Mouse (Mus musculus): ENCODE results near the gene Olfr1129. TPM values are rescaled to one million over a fixed set of nuclear protein-coding genes. Genes with fewer than 3 reads are reported as not detected.
"Not testable (repeated sequence)": the region's sequence is repeated elsewhere in the genome, so short reads cannot be mapped to it uniquely, and the experiment has no call there.

Olfr1129 gene
- total RNA-seq (2012; rRNA removed) (not detected in 2 replicates), polyA plus RNA-seq (2012; ENCODE audit: insufficient read depth in 1 of 2, insufficient read length in 2 of 2, low read depth in 1 of 2, low replicate concordance in 2 of 2, missing spikeins in 1 of 2) (under 1 TPM in 1 of 2 experiments, not detected in 1; 0.06 TPM)

GRCm38 (mm10) chr2:87573602-87574001 lies at the start of gene Olfr1129:
Olfr1129 (plus strand) TSS chr2:87573902.
- not testable (repeated sequence) for H3K27ac ChIP-seq (ENCODE audit: control insufficient read depth, low read depth, low read length); H3K9me3 ChIP-seq (replicated peaks; ENCODE audit: insufficient read depth, low read length); H3K79me2 ChIP-seq (ENCODE audit: control insufficient read depth, insufficient read depth, low read length, poor library complexity); H3K9ac ChIP-seq (ENCODE audit: control insufficient read depth, low read depth, low read length, poor library complexity, severe bottlenecking); DNase-seq (ENCODE audit: low read depth, low spot score); H3K4me3 ChIP-seq (ENCODE audit: control insufficient read depth in 1 of 2, insufficient read depth in 1 of 2, low read depth in 2 of 2, low read length in 2 of 2); H3K27me3 ChIP-seq (ENCODE audit: control insufficient read depth in 1 of 2, insufficient read depth in 2 of 2, low read length in 2 of 2); H3K36me3 ChIP-seq (ENCODE audit: control insufficient read depth in 1 of 2, insufficient read depth in 2 of 2, low read length in 2 of 2); H3K4me1 ChIP-seq (ENCODE audit: control insufficient read depth in 1 of 2, insufficient read depth in 2 of 2, low read length in 2 of 2)

GRCm38 (mm10) chr2:87525899-87526616 lies 47.6 kb upstream of the Olfr1129 start:
- not testable (repeated sequence) for H3K27ac ChIP-seq (ENCODE audit: control insufficient read depth, low read depth, low read length); H3K36me3 ChIP-seq (ENCODE audit: control insufficient read depth in 1 of 2, insufficient read depth in 2 of 2, low read length in 2 of 2); H3K27me3 ChIP-seq (ENCODE audit: control insufficient read depth in 1 of 2, insufficient read depth in 2 of 2, low read length in 2 of 2); H3K9me3 ChIP-seq (replicated peaks; ENCODE audit: insufficient read depth, low read length); H3K79me2 ChIP-seq (ENCODE audit: control insufficient read depth, insufficient read depth, low read length, poor library complexity); H3K9ac ChIP-seq (ENCODE audit: control insufficient read depth, low read depth, low read length, poor library complexity, severe bottlenecking); H3K4me1 ChIP-seq (ENCODE audit: control insufficient read depth in 1 of 2, insufficient read depth in 2 of 2, low read length in 2 of 2); H3K4me3 ChIP-seq (ENCODE audit: control insufficient read depth in 1 of 2, insufficient read depth in 1 of 2, low read depth in 2 of 2, low read length in 2 of 2); DNase-seq (ENCODE audit: low read depth, low spot score)

DNA sequence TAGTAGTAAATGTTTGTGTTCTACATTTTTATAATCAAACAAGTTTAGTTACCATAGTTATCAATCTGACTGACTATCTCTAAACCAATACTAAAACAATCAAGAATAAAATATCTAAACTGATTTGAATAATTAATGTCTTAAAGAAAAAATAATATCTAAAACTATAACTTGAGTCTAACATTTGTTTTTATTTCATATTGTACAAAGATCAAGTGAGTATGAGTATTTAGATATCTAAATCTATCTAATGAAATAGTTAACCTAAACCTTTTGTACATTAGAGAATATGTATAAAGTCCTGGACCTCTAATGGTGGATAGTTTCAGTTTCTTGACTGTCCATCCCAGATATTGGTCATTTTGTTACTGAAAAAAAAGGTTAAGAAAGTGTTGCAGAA lies 42.2 kb upstream of the Olfr1129 start, which contains the start of gene Olfr153:
Gene Olfr153 (plus strand): TSS at position 301 of the 400 bp plus-strand sequence.
- TF ChIP-seq MYC (IDR thresholded peaks at IDR 0.05; ENCODE audit: low read depth, low read length) (no peak), SMC3 (IDR thresholded peaks at IDR 0.05; ENCODE audit: low read depth, low read length) (no peak), UBTF (IDR thresholded peaks at IDR 0.05; ENCODE audit: borderline replicate concordance, insufficient read depth, low read depth, low read length) (no peak), BHLHE40 (IDR thresholded peaks at IDR 0.05; ENCODE audit: borderline replicate concordance, low read depth, low read length) (no peak), ZNF384 (IDR thresholded peaks at IDR 0.05; ENCODE audit: low read depth, low read length) (no peak)
- no peak within 1 kb of the TSS for H3K9ac ChIP-seq (ENCODE audit: control insufficient read depth, low read depth, low read length, poor library complexity, severe bottlenecking)
- H3K36me3 ChIP-seq (ENCODE audit: control insufficient read depth in 1 of 2, insufficient read depth in 2 of 2, low read length in 2 of 2): no peaks in the 10 kb centered on the region
- no peaks in the 10 kb centered on the region for H3K9me3 ChIP-seq (replicated peaks; ENCODE audit: insufficient read depth, low read length)
- no peaks in the 10 kb centered on the region for H3K79me2 ChIP-seq (ENCODE audit: control insufficient read depth, insufficient read depth, low read length, poor library complexity)
- H3K4me3 ChIP-seq (ENCODE audit: control insufficient read depth in 1 of 2, insufficient read depth in 1 of 2, low read depth in 2 of 2, low read length in 2 of 2): no peak within 1 kb of the TSS
- no peak within 1 kb of the TSS for H3K27ac ChIP-seq (ENCODE audit: control insufficient read depth, low read depth, low read length)
- H3K4me1 ChIP-seq (ENCODE audit: control insufficient read depth in 1 of 2, insufficient read depth in 2 of 2, low read length in 2 of 2): no peaks in the 10 kb centered on the region
- H3K27me3 ChIP-seq (ENCODE audit: control insufficient read depth in 1 of 2, insufficient read depth in 2 of 2, low read length in 2 of 2): no peaks in the 10 kb centered on the region
- DNase-seq (ENCODE audit: low read depth, low spot score): no peak

DNA sequence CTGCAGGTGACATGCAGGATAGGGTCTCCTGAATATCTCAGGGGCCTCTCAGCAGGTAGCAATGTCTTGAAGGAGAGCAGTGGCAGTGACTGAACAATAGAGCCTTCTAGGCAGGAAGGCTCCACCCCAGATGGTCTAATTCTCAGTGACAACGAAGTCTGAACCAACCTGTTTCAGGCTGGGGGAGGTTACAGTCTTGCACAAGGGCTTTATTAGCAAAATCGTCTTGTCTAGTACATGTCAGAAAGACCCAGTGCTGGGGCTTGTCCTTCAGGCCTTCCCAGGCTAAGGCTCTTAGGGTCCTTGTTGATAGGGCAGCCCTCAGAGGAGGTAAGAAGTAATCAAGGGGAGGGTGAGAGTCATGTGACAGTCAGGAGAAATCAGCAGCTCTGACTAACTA lies 38.9 kb upstream of the Olfr1129 start:
- H3K9ac ChIP-seq (ENCODE audit: control insufficient read depth, low read depth, low read length, poor library complexity, severe bottlenecking): no peak overlapping the region
- no peak overlapping the region for H3K27ac ChIP-seq (ENCODE audit: control insufficient read depth, low read depth, low read length)
- H3K36me3 ChIP-seq (ENCODE audit: control insufficient read depth in 1 of 2, insufficient read depth in 2 of 2, low read length in 2 of 2): no peaks in the 10 kb centered on the region
- H3K79me2 ChIP-seq (ENCODE audit: control insufficient read depth, insufficient read depth, low read length, poor library complexity): no peaks in the 10 kb centered on the region
- no peak for TF ChIP-seq POLR2AphosphoS5 (IDR thresholded peaks at IDR 0.05; ENCODE audit: borderline replicate concordance, low read depth, low read length)
- no peak for TF ChIP-seq GABPA (IDR thresholded peaks at IDR 0.05; ENCODE audit: low read depth, low read length)
- no peak for TF ChIP-seq NRF1 (IDR thresholded peaks at IDR 0.05; ENCODE audit: insufficient read depth, low read depth, low read length, poor library complexity, severe bottlenecking)
- no peak for TF ChIP-seq USF2 (IDR thresholded peaks at IDR 0.05; ENCODE audit: borderline replicate concordance in 1 of 2, insufficient read depth in 1 of 2, low read depth in 1 of 2, low read length in 2 of 2)
- no peak for TF ChIP-seq ELF1 (IDR thresholded peaks at IDR 0.05; ENCODE audit: low read depth, low read length)
- no peak for TF ChIP-seq MEF2A (IDR thresholded peaks at IDR 0.05; ENCODE audit: extremely low read depth, insufficient replicate concordance, low read depth, low read length, poor library complexity, severe bottlenecking)
- TF ChIP-seq MYC (IDR thresholded peaks at IDR 0.05; ENCODE audit: low read depth, low read length): no peak
- no peak for TF ChIP-seq MYB (IDR thresholded peaks at IDR 0.05; ENCODE audit: low read depth, low read length)
- TF ChIP-seq TCF12 (IDR thresholded peaks at IDR 0.05; ENCODE audit: low read depth, low read length): no peak
- no peak overlapping the region for H3K4me3 ChIP-seq (ENCODE audit: control insufficient read depth in 1 of 2, insufficient read depth in 1 of 2, low read depth in 2 of 2, low read length in 2 of 2)
- no peaks in the 10 kb centered on the region for H3K4me1 ChIP-seq (ENCODE audit: control insufficient read depth in 1 of 2, insufficient read depth in 2 of 2, low read length in 2 of 2)
- no peak for DNase-seq (ENCODE audit: low read depth, low spot score)
- no peaks in the 10 kb centered on the region for H3K27me3 ChIP-seq (ENCODE audit: control insufficient read depth in 1 of 2, insufficient read depth in 2 of 2, low read length in 2 of 2)
- H3K9me3 ChIP-seq (replicated peaks; ENCODE audit: insufficient read depth, low read length): no peaks in the 10 kb centered on the region
